Mouse (Mus musculus): ENCODE measurements around the gene Prss36.
"Not testable (repeated sequence)": the region's sequence is repeated elsewhere in the genome, so short reads cannot be mapped to it uniquely, and the experiment has no call there.

GRCm38 (mm10) chr7:127895891-127896290, 50.6 kb downstream of the Prss36 start:
- not testable (repeated sequence) for TF ChIP-seq CTCF (IDR thresholded peaks at IDR 0.05; ENCODE audit: control insufficient read depth, insufficient read depth, insufficient replicate concordance, low read depth, low read length); POLR2A (IDR thresholded peaks at IDR 0.05; ENCODE audit: control insufficient read depth, low read depth, low read length)
